Mouse (Mus musculus): ENCODE measurements around the gene Vps35l. TPM values are rescaled to one million over a fixed set of nuclear protein-coding genes. Genes with fewer than 3 reads are reported as not detected.

Gene Vps35l
- 10 to 100 TPM; 45.1 to 47.0 TPM for total RNA-seq (2023)

GRCm38 (mm10) chr7:118739975-118740531 is at the start of gene Vps35l:
Vps35l (plus strand) TSS chr7:118740226.

GRCm38 (mm10) chr7:118705101-118705961 is 34.7 kb upstream of the Vps35l start, which contains the start of gene Gde1:
Gde1 (minus strand) TSS chr7:118705778.

DNA sequence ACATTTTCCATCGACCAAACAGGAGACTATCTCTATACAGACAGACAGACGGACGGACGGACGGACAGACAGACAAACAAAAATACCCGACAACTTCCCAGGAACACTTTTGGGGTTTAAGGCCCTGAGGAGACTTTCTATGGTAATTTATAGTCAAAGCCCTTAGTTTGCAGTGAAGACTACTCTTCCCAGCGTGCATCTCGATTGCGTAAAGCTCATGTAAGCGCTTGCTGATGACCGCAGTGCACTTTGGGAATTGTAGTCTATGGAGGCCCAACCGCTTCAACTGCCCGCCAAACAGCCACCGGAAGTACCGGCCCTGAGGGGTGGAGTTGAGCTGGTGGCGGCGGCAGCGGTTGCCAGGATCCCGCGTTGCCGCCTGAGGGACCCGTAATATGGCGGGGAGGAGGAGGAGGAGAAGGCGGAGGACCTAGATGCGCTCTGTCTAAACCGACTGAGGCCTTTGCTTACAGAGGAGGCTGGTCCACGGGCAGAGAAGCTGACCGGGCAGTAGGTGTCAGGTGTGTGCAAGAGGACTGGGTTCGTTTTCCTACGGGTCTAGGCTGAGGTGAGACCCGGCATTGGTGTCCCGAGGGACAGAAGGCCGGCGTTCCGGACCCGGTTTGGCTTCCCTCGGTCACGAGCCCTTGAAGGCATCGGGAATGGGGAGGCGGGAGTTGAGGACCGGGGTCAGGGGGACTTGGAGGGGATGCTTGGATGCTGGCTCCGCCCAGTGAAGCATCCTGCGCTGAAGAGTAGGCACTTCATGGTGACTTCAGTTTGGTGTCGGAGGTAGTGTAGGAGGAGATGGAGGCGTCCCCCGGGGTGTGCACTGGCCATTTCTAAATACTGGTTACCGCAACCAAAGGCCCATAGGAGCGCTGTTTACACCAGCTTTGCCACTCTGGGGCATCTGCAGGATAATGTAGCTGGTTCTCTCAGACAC is 27.5 kb upstream of the Vps35l start, which contains the start of gene Ccp110:
Ccp110 (plus strand) TSS at position 325 of the 946 bp plus-strand sequence.

GRCm38 (mm10) chr7:118855171-118855876 is 115.3 kb downstream of the Vps35l start, which contains the start of gene Iqck:
Iqck (plus strand) TSS chr7:118855752.

DNA sequence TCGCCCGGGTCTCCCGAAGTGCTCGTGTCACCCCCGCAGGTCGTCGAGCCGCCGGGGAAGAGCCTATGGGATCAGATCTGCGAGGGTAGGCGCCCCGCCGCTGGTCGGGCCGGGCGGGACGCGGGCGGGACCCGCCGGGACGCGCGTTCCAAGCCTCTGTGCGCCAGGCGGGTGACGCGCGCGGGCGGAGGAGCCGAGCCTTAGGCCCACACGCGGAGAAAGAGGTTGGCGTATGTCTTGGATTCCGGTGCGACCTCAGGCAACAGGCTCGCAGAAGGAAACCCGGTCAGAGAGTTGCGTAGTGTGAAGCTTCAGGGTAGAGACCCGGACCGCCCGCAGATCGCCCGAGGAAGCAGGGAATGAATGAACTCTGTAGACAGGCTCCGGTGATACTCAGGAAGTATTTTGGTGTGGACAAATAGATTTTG is 115.9 kb downstream of the Vps35l start, which contains the start of gene Knop1:
Knop1 (minus strand) TSS at position 378 of the 428 bp plus-strand sequence.

Other genes starting within 250 kb of the Vps35l start
- 10 to 100 TPM; 36.3 to 41.2 TPM for gene Itpripl2, start 248.3 kb upstream of the Vps35l start, total RNA-seq (2023)
- gene Coq7, start 206.9 kb upstream of the Vps35l start, total RNA-seq (2023): 10 to 100 TPM in 1 of 2 experiments, 1 to 10 TPM in 1; 9.6 to 14.3 TPM
- gene Tmc7, start 155.5 kb upstream of the Vps35l start, total RNA-seq (2023): under 1 TPM; 0.73 to 0.99 TPM
- gene Tmc5, start 142.9 kb upstream of the Vps35l start, total RNA-seq (2023): not detected
- gene Gde1, start 34.4 kb upstream of the Vps35l start, total RNA-seq (2023): 10 to 100 TPM; 29.1 to 34.6 TPM
- 10 to 100 TPM; 10.5 to 10.6 TPM for gene Ccp110, start 27.7 kb upstream of the Vps35l start, total RNA-seq (2023)
- gene Iqck, start 115.5 kb downstream of the Vps35l start, total RNA-seq (2023): under 1 TPM; 0.31 to 0.44 TPM
- gene Knop1, start 116.0 kb downstream of the Vps35l start, total RNA-seq (2023): 10 to 100 TPM in 1 of 2 experiments, 1 to 10 TPM in 1; 6.7 to 15.2 TPM

Data from neutrophil, adult 83 days (primary cell).